Mouse (Mus musculus) megakaryocyte, embryonic 14.5 days (primary cell): ENCODE measurements around the gene Fxyd6.

Source experiments
- FLI1 ChIP-seq: IDR thresholded peaks from 2 replicates; pipeline ENCODE4 v1.6.1; 2012; ENCODE audit warnings: low read length, inconsistent platforms, mixed read lengths
- GATA1 ChIP-seq: IDR thresholded peaks from 3 replicates; pipeline ENCODE4 v1.6.1; 2012; ENCODE audit warnings: mixed read lengths, low read length, inconsistent platforms, borderline replicate concordance

DNA sequence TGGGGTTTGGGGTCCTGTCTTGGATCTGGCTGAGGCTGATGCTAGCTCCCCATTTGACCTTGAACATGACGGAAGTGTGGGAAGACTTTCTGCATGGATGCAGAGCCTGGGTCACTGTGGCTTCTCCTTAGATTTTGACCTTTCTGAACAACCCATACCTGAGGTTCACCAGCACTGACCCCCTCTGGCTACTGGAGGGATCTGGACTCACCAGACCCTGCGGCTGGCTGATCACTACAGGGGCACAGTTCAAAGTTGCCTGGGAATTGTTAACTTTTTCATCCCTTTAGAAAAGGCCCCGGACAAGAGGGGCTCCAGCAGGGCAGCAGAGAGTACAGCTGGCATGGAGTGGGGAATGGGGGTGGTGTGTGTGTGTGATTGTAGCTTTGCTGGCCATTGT is 36.8 kb downstream of the Fxyd6 start:
- no peak for TF ChIP-seq GATA1
- no peak for TF ChIP-seq FLI1
